Mouse (Mus musculus): ENCODE measurements around the gene Hspa1l. TPM values are rescaled to one million over a fixed set of nuclear protein-coding genes. Genes with fewer than 3 reads are reported as not detected.
A peak's percentile ranks its signal among the peaks of the same experiment; 100 is the strongest.

Gene Hspa1l
- polyA plus RNA-seq, 1 experiment from 2014 or later: 0.99 TPM

DNA sequence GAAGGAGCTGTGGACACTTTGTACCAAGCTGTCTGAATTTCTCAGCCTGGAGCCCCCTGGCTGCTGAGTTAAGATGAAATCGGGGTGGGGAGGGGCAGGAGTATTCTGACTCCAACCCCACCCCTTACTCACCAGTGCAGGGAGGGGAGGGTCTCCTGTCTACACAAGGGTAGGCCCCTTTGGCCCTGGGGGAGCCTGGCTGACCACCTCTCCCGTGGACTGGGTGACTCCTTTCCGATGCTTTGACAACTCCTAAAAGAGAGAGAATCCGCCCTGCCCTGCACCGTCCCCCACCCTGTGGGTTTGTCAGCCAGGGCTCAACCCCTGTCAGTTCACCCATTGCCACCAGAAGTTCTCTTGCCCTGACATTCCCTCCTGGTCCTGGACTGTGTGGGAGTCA lies 53.7 kb downstream of the Hspa1l start:
- Histone ChIP-seq H3K27ac (replicated peaks; ENCODE audit: low read depth, low read length) (peak overlapping the region; percentile 59; the same call in 1 of the 2 replicates), H3K4me1 (ENCODE audit: control insufficient read depth, insufficient read depth, low read length) (peaks cover 4% of the 10 kb centered on the region), H3K9ac (ENCODE audit: low read depth, low read length) (peak overlapping the region; percentile 48; the same call in 1 of the 2 replicates), H3K27me3 (replicated peaks; ENCODE audit: control insufficient read depth, insufficient read depth, low read length) (no peaks in the 10 kb centered on the region), H3K36me3 (ENCODE audit: control insufficient read depth, insufficient read depth, low read length) (no peaks in the 10 kb centered on the region), H3K4me2 (ENCODE audit: low read depth, low read length) (peak overlapping the region; percentile 31), H3K9me3 (ENCODE audit: control insufficient read depth, low read length) (no peaks in the 10 kb centered on the region), H3K4me3 (ENCODE audit: low read depth, low read length) (no peak overlapping the region)
- ATAC-seq (ENCODE audit: low read depth) (no peak), DNase-seq (ENCODE audit: low spot score) (no peak)
- 86% methylated on average over 5 of the region's 5 CpGs for WGBS

DNA sequence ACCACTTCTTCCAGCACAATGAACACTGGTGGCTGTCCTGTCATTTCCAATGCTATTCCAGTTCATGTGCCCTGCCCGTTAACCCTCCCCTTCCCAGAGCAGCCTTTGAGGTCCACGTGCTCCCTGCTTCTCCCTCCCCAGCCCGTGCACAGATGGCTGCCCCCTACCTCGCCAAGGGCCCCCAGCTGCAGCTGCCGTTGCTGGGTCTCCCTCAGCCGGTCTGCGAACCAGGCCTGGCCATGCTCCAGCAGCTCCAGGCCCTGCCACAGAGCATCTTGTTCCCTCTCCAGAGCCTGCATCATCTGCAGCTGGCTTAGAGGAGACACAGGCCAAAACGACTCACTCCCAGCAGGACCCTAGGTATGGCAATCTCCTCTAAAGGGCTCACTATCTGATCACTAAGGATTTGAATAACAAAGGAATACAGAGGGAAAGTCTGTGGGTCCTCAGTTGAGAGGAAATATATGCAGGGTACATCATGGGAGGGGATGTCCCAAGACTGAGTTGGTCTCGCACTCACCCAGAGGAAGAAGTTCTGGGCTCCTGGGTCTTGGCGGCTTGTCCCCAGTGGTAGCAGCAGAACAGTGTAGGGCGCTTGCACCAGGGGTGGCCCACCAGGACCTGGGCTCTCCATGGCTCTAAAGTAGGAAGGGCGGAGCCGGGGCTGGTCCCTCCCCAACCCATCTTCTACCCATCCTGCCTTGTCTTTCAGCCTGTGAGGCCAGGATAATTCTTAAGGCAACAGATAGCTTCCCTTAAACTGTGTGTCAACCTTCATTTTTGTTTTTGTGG lies 55.0 kb downstream of the Hspa1l start, which contains the start of gene Sapcd1:
Gene Sapcd1 (minus strand): TSS at position 740 of the 792 bp plus-strand sequence.
- Histone ChIP-seq H3K36me3 (ENCODE audit: control insufficient read depth, insufficient read depth, low read length) (no peaks in the 10 kb centered on the region), H3K27ac (replicated peaks; ENCODE audit: low read depth, low read length) (peak within 1 kb of the TSS; percentile 61), H3K4me2 (ENCODE audit: low read depth, low read length) (peak within 1 kb of the TSS; percentile 40), H3K4me3 (ENCODE audit: low read depth, low read length) (peak within 1 kb of the TSS; percentile 15; the same call in 1 of the 2 replicates), H3K4me1 (ENCODE audit: control insufficient read depth, insufficient read depth, low read length) (peaks cover 4% of the 10 kb centered on the region), H3K9me3 (ENCODE audit: control insufficient read depth, low read length) (no peaks in the 10 kb centered on the region), H3K27me3 (replicated peaks; ENCODE audit: control insufficient read depth, insufficient read depth, low read length) (no peaks in the 10 kb centered on the region), H3K9ac (ENCODE audit: low read depth, low read length) (peak within 1 kb of the TSS; percentile 35; the same call in 1 of the 2 replicates)
- WGBS: 30% methylated on average over 12 of the region's 13 CpGs
- ATAC-seq (ENCODE audit: low read depth) (peak; percentile 89), DNase-seq (ENCODE audit: low spot score) (peak; percentile 90)

DNA sequence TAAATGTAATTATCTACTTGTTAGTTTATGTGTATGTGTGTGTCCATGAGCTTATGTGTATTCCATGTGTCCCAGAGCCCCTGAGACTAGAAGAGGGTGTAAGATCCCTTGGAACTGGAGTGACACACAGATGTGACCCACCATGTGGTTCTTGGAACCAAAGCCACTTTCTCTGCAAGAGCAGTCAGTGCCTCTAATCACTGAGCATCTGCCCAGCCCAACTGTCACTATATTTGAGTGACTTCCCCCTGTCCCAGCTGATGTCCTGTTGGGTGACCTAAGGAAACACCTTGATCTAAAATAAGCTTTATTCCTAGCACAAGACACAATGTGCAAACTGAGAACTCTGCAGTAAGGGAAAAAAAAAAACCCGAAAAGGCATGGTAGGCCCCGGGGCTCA lies 55.8 kb downstream of the Hspa1l start:
- ATAC-seq (ENCODE audit: low read depth) (no peak), DNase-seq (ENCODE audit: low spot score) (no peak)
- Histone ChIP-seq H3K27me3 (replicated peaks; ENCODE audit: control insufficient read depth, insufficient read depth, low read length) (no peaks in the 10 kb centered on the region), H3K27ac (replicated peaks; ENCODE audit: low read depth, low read length) (no peak overlapping the region), H3K4me2 (ENCODE audit: low read depth, low read length) (peak overlapping the region; percentile 40; the same call in 1 of the 2 replicates), H3K4me1 (ENCODE audit: control insufficient read depth, insufficient read depth, low read length) (peaks cover 4% of the 10 kb centered on the region), H3K9me3 (ENCODE audit: control insufficient read depth, low read length) (no peaks in the 10 kb centered on the region), H3K9ac (ENCODE audit: low read depth, low read length) (no peak overlapping the region), H3K36me3 (ENCODE audit: control insufficient read depth, insufficient read depth, low read length) (no peaks in the 10 kb centered on the region), H3K4me3 (ENCODE audit: low read depth, low read length) (no peak overlapping the region)
- 64% methylated on average over 2 of the region's 2 CpGs for WGBS

Other genes with a start within 250 kb of the Hspa1l start
- gene C4b, start 228.8 kb upstream of the Hspa1l start, polyA plus RNA-seq (2014; fragmentation: Nextera tagmentation; extraction: Ambion mirVana): 0.93 and 1.1 TPM in 2 replicates
- not detected in 2 replicates for gene Cyp21a1, start 168.1 kb upstream of the Hspa1l start, polyA plus RNA-seq (2014; fragmentation: Nextera tagmentation; extraction: Ambion mirVana)
- 21.1 and 21.7 TPM in 2 replicates for gene Stk19, start 135.8 kb upstream of the Hspa1l start, polyA plus RNA-seq (2014; fragmentation: Nextera tagmentation; extraction: Ambion mirVana)
- gene Dxo, start 135.7 kb upstream of the Hspa1l start, polyA plus RNA-seq (2014; fragmentation: Nextera tagmentation; extraction: Ambion mirVana): 53.0 and 54.2 TPM in 2 replicates
- 38.9 and 46.6 TPM in 2 replicates for gene Skiv2l, start 122.5 kb upstream of the Hspa1l start, polyA plus RNA-seq (2014; fragmentation: Nextera tagmentation; extraction: Ambion mirVana)
- gene Nelfe, start 122.3 kb upstream of the Hspa1l start, polyA plus RNA-seq (2014; fragmentation: Nextera tagmentation; extraction: Ambion mirVana): 85.8 and 99.8 TPM in 2 replicates
- 1.8 and 2.2 TPM in 2 replicates for gene Cfb, start 110.2 kb upstream of the Hspa1l start, polyA plus RNA-seq (2014; fragmentation: Nextera tagmentation; extraction: Ambion mirVana)
- gene Zbtb12, start 93.2 kb upstream of the Hspa1l start, polyA plus RNA-seq (2014; fragmentation: Nextera tagmentation; extraction: Ambion mirVana): 0.83 and 1.0 TPM in 2 replicates
- not detected in 2 replicates for gene Gm20547, start 90.7 kb upstream of the Hspa1l start, polyA plus RNA-seq (2014; fragmentation: Nextera tagmentation; extraction: Ambion mirVana)
- 4.0 and 5.6 TPM in 2 replicates for gene C2, start 74.4 kb upstream of the Hspa1l start, polyA plus RNA-seq (2014; fragmentation: Nextera tagmentation; extraction: Ambion mirVana)
- gene Ehmt2, start 74.2 kb upstream of the Hspa1l start, polyA plus RNA-seq (2014; fragmentation: Nextera tagmentation; extraction: Ambion mirVana): 61.0 and 65.7 TPM in 2 replicates
- 0.14 and 0.53 TPM in 2 replicates for gene Slc44a4, start 58.2 kb upstream of the Hspa1l start, polyA plus RNA-seq (2014; fragmentation: Nextera tagmentation; extraction: Ambion mirVana)
- 15.0 and 15.4 TPM in 2 replicates for gene Neu1, start 41.5 kb upstream of the Hspa1l start, polyA plus RNA-seq (2014; fragmentation: Nextera tagmentation; extraction: Ambion mirVana)
- gene Hspa1b, start 13.5 kb upstream of the Hspa1l start, polyA plus RNA-seq (2014; fragmentation: Nextera tagmentation; extraction: Ambion mirVana): 0.69 and 2.3 TPM in 2 replicates
- not detected in 2 replicates for gene Gm20481, start 2.8 kb upstream of the Hspa1l start, polyA plus RNA-seq (2014; fragmentation: Nextera tagmentation; extraction: Ambion mirVana)
- 7.3 TPM in 2 replicates for gene Hspa1a, start 547 bp upstream of the Hspa1l start, polyA plus RNA-seq (2014; fragmentation: Nextera tagmentation; extraction: Ambion mirVana)
- 151 and 159 TPM in 2 replicates for gene Lsm2, start 9.2 kb downstream of the Hspa1l start, polyA plus RNA-seq (2014; fragmentation: Nextera tagmentation; extraction: Ambion mirVana)
- gene Vars, start 28.3 kb downstream of the Hspa1l start, polyA plus RNA-seq (2014; fragmentation: Nextera tagmentation; extraction: Ambion mirVana): 80.3 and 87.7 TPM in 2 replicates
- 0.07 and 0.20 TPM in 2 replicates for gene Vwa7, start 43.9 kb downstream of the Hspa1l start, polyA plus RNA-seq (2014; fragmentation: Nextera tagmentation; extraction: Ambion mirVana)
- gene Sapcd1, start 55.3 kb downstream of the Hspa1l start, polyA plus RNA-seq (2014; fragmentation: Nextera tagmentation; extraction: Ambion mirVana): 12.2 and 16.5 TPM in 2 replicates
- gene Msh5, start 74.0 kb downstream of the Hspa1l start, polyA plus RNA-seq (2014; fragmentation: Nextera tagmentation; extraction: Ambion mirVana): 2.5 and 3.4 TPM in 2 replicates
- 90.9 and 96.9 TPM in 2 replicates for gene Clic1, start 77.3 kb downstream of the Hspa1l start, polyA plus RNA-seq (2014; fragmentation: Nextera tagmentation; extraction: Ambion mirVana)
- 291 and 341 TPM in 2 replicates for gene Ddah2, start 86.3 kb downstream of the Hspa1l start, polyA plus RNA-seq (2014; fragmentation: Nextera tagmentation; extraction: Ambion mirVana)
- 9.5 and 21.2 TPM in 2 replicates for gene Ly6g6c, start 92.7 kb downstream of the Hspa1l start, polyA plus RNA-seq (2014; fragmentation: Nextera tagmentation; extraction: Ambion mirVana)
- gene Mpig6b, start 93.5 kb downstream of the Hspa1l start, polyA plus RNA-seq (2014; fragmentation: Nextera tagmentation; extraction: Ambion mirVana): 0.55 and 0.96 TPM in 2 replicates
- 9.4 and 11.8 TPM in 2 replicates for gene Ly6g6e, start 104.2 kb downstream of the Hspa1l start, polyA plus RNA-seq (2014; fragmentation: Nextera tagmentation; extraction: Ambion mirVana)
- 0.46 and 1.4 TPM in 2 replicates for gene Ly6g6d, start 105.4 kb downstream of the Hspa1l start, polyA plus RNA-seq (2014; fragmentation: Nextera tagmentation; extraction: Ambion mirVana)
- gene Ly6g6f, start 112.9 kb downstream of the Hspa1l start, polyA plus RNA-seq (2014; fragmentation: Nextera tagmentation; extraction: Ambion mirVana): 0.18 TPM in 1 of 2 replicates, not detected in the other
- 77.2 and 92.3 TPM in 2 replicates for gene Abhd16a, start 116.6 kb downstream of the Hspa1l start, polyA plus RNA-seq (2014; fragmentation: Nextera tagmentation; extraction: Ambion mirVana)
- gene Ly6g5c, start 135.6 kb downstream of the Hspa1l start, polyA plus RNA-seq (2014; fragmentation: Nextera tagmentation; extraction: Ambion mirVana): not detected in 2 replicates
- gene Ly6g5b, start 142.7 kb downstream of the Hspa1l start, polyA plus RNA-seq (2014; fragmentation: Nextera tagmentation; extraction: Ambion mirVana): 0.41 and 0.70 TPM in 2 replicates
- gene Gpank1, start 148.8 kb downstream of the Hspa1l start, polyA plus RNA-seq (2014; fragmentation: Nextera tagmentation; extraction: Ambion mirVana): 13.0 and 13.4 TPM in 2 replicates
- 277 and 279 TPM in 2 replicates for gene Csnk2b, start 149.3 kb downstream of the Hspa1l start, polyA plus RNA-seq (2014; fragmentation: Nextera tagmentation; extraction: Ambion mirVana)
- gene D17H6S53E, start 153.7 kb downstream of the Hspa1l start, polyA plus RNA-seq (2014; fragmentation: Nextera tagmentation; extraction: Ambion mirVana): 5.6 and 6.0 TPM in 2 replicates
- 0.28 TPM in 1 of 2 replicates, not detected in the other for gene Apom, start 159.3 kb downstream of the Hspa1l start, polyA plus RNA-seq (2014; fragmentation: Nextera tagmentation; extraction: Ambion mirVana)
- 72.2 and 77.3 TPM in 2 replicates for gene Bag6, start 162.5 kb downstream of the Hspa1l start, polyA plus RNA-seq (2014; fragmentation: Nextera tagmentation; extraction: Ambion mirVana)
- gene Prrc2a, start 192.2 kb downstream of the Hspa1l start, polyA plus RNA-seq (2014; fragmentation: Nextera tagmentation; extraction: Ambion mirVana): 151 and 172 TPM in 2 replicates
- 16.5 and 17.7 TPM in 2 replicates for gene Aif1, start 203.4 kb downstream of the Hspa1l start, polyA plus RNA-seq (2014; fragmentation: Nextera tagmentation; extraction: Ambion mirVana)
- gene Lst1, start 215.7 kb downstream of the Hspa1l start, polyA plus RNA-seq (2014; fragmentation: Nextera tagmentation; extraction: Ambion mirVana): 22.2 and 26.9 TPM in 2 replicates
- 2.0 and 3.3 TPM in 2 replicates for gene Ltb, start 221.7 kb downstream of the Hspa1l start, polyA plus RNA-seq (2014; fragmentation: Nextera tagmentation; extraction: Ambion mirVana)
- gene Tnf, start 229.3 kb downstream of the Hspa1l start, polyA plus RNA-seq (2014; fragmentation: Nextera tagmentation; extraction: Ambion mirVana): 0.62 and 0.74 TPM in 2 replicates
- gene Lta, start 232.6 kb downstream of the Hspa1l start, polyA plus RNA-seq (2014; fragmentation: Nextera tagmentation; extraction: Ambion mirVana): 0.34 and 0.40 TPM in 2 replicates
- 0.47 TPM in 1 of 2 replicates, not detected in the other for gene Gm16181, start 248.1 kb downstream of the Hspa1l start, polyA plus RNA-seq (2014; fragmentation: Nextera tagmentation; extraction: Ambion mirVana)